Mouse (Mus musculus) heart, adult 2 months (tissue): ENCODE measurements at regions not wholly inside any gene's neighbourhood (a gene's known extent, or its start where the extent isn't known, plus 50 kb on each side); places are given as distances from the start of the nearest gene placed in this dataset.

ENCODE experiments used
- CTCF ChIP-seq: fragments of 200-600 bp; IDR thresholded peaks from 2 replicates; pipeline ENCODE4 v1.8.1; 2022; ENCODE audit warnings: antibody characterized with exemption, mild to moderate bottlenecking, moderate library complexity
- EP300 ChIP-seq: fragments of 200-500 bp; IDR thresholded peaks from 2 replicates; pipeline ENCODE4 v1.6.1; 2011; ENCODE audit warnings: low read depth, low read length, control low read depth; ENCODE audit not compliant: insufficient read depth
- POLR2A ChIP-seq: fragments of 200-500 bp; IDR thresholded peaks from 2 replicates; pipeline ENCODE4 v1.6.1; 2011; ENCODE audit warnings: mild to moderate bottlenecking, low read depth, low read length, control low read depth; ENCODE audit not compliant: insufficient read depth

- no peak for TF ChIP-seq POLR2A
- no peak for TF ChIP-seq EP300
- no peak for TF ChIP-seq CTCF
Measured at GRCm38 (mm10) chrX:169386640-169387039, 66.5 kb upstream of the Hccs start.
